Mouse (Mus musculus): ENCODE measurements around the gene Flrt1.
A peak's percentile ranks its signal among the peaks of the same experiment; 100 is the strongest.
"Not testable (repeated sequence)": the region's sequence is repeated elsewhere in the genome, so short reads cannot be mapped to it uniquely, and the experiment has no call there.

The Flrt1 gene

GRCm38 (mm10) chr19:7099620-7100155, 5.8 kb downstream of the Flrt1 start:
- no peak for DNase-seq

- DNase-seq, result no peak
Measured at GRCm38 (mm10) chr19:7092756-7093155, 12.8 kb downstream of the Flrt1 start.

GRCm38 (mm10) chr19:7091448-7092050, 14.0 kb downstream of the Flrt1 start:
- no peak for DNase-seq

- no peak for DNase-seq
Measured at GRCm38 (mm10) chr19:7090369-7091064, 15.0 kb downstream of the Flrt1 start.

- DNase-seq, result no peak
Measured at GRCm38 (mm10) chr19:7089842-7090251, 15.7 kb downstream of the Flrt1 start.

GRCm38 (mm10) chr19:7089050-7089449, 16.5 kb downstream of the Flrt1 start:
- DNase-seq, result no peak

GRCm38 (mm10) chr19:7088558-7088957, 17.0 kb downstream of the Flrt1 start:
- DNase-seq, result no peak

GRCm38 (mm10) chr19:7084734-7085133, 20.8 kb downstream of the Flrt1 start:
- DNase-seq, result no peak

GRCm38 (mm10) chr19:7083035-7083794, 22.3 kb downstream of the Flrt1 start:
- DNase-seq, result no peak

GRCm38 (mm10) chr19:7081516-7082266, 23.8 kb downstream of the Flrt1 start:
- DNase-seq, result no peak

- no peak for DNase-seq
Measured at GRCm38 (mm10) chr19:7078271-7078670, 27.3 kb downstream of the Flrt1 start.

- DNase-seq, result no peak
Measured at GRCm38 (mm10) chr19:7077666-7078065, 27.9 kb downstream of the Flrt1 start.

GRCm38 (mm10) chr19:7075336-7075735, 30.2 kb downstream of the Flrt1 start:
- not testable (repeated sequence) for DNase-seq

- no peak for DNase-seq
Measured at GRCm38 (mm10) chr19:7073997-7074781, 31.3 kb downstream of the Flrt1 start.

GRCm38 (mm10) chr19:7072221-7072620, 33.3 kb downstream of the Flrt1 start:
- no peak for DNase-seq

GRCm38 (mm10) chr19:7070775-7071174, 34.8 kb downstream of the Flrt1 start:
- DNase-seq, result no peak

GRCm38 (mm10) chr19:7069781-7070763, 35.5 kb downstream of the Flrt1 start:
- DNase-seq, result no peak

GRCm38 (mm10) chr19:7068661-7069531, 36.6 kb downstream of the Flrt1 start:
- no peak for DNase-seq

- DNase-seq, result peak; percentile 81
Measured at GRCm38 (mm10) chr19:7068136-7068535, 37.4 kb downstream of the Flrt1 start.
